Mouse (Mus musculus) midbrain, embryonic 14.5 days (tissue): Measurements from ENCODE around the gene Stard9. TPM values are rescaled to one million over a fixed set of nuclear protein-coding genes. Genes with fewer than 3 reads are reported as not detected.

ENCODE experiments used
- ATAC-seq: fragments of 200-750 bp; cut with Nextera tagmentation; 2 replicates; pipeline ENCODE4 v1.8.0; 2017; ENCODE audit warnings: moderate number of reproducible peaks, moderate library complexity; ENCODE audit not compliant: low FRiP score, low TSS enrichment
- DNase-seq: peaks from one replicate; pipeline ENCODE4 v3.0.0-alpha.2; 2015
- H3K27ac ChIP-seq: fragments of 300-500 bp; sonication (generic); replicated peaks from 2 replicates; pipeline ENCODE4 v1.5.1; 2014; ENCODE audit warnings: mild to moderate bottlenecking, low read depth, low read length, moderate library complexity
- H3K27me3 ChIP-seq: fragments of 300-500 bp; sonication (generic); 2 replicates; pipeline ENCODE4 v1.6.1; 2014; ENCODE audit warnings: low read length, control low read depth, mixed read lengths; ENCODE audit not compliant: control insufficient read depth, insufficient read depth
- H3K36me3 ChIP-seq: fragments of 300-500 bp; sonication (generic); 2 replicates; pipeline ENCODE4 v1.6.1; 2014; ENCODE audit warnings: low read length, control low read depth; ENCODE audit not compliant: control insufficient read depth, insufficient read depth
- H3K4me1 ChIP-seq: fragments of 300-500 bp; sonication (generic); 2 replicates; pipeline ENCODE4 v1.6.1; 2014; ENCODE audit warnings: mild to moderate bottlenecking, antibody characterized with exemption, low read length, control low read depth; ENCODE audit not compliant: control insufficient read depth, insufficient read depth
- H3K4me2 ChIP-seq: fragments of 300-500 bp; sonication (generic); 2 replicates; pipeline ENCODE4 v1.6.1; 2014; ENCODE audit warnings: mild to moderate bottlenecking, low read length, moderate library complexity
- H3K4me3 ChIP-seq: fragments of 300-500 bp; sonication (generic); replicated peaks from 2 replicates; pipeline ENCODE4 v1.5.1; 2014; ENCODE audit warnings: low read depth, low read length
- H3K9ac ChIP-seq: fragments of 300-500 bp; sonication (generic); replicated peaks from 2 replicates; pipeline ENCODE4 v1.6.1; 2014; ENCODE audit warnings: mild to moderate bottlenecking, low read length, moderate library complexity
- H3K9me3 ChIP-seq: fragments of 300-500 bp; sonication (generic); 2 replicates; pipeline ENCODE4 v1.6.1; 2016; ENCODE audit warnings: low read length, control low read depth, mixed read lengths; ENCODE audit not compliant: control insufficient read depth
- WGBS: fragments of 180-500 bp; shearing (Covaris S2); extraction: QIAGEN DNeasy Blood & Tissue Kit; methylation state at CpG from one replicate; pipeline ENCODE4 v1.1.7; 2014; 5-methylcytosine and 5-hydroxymethylcytosine counted together
- polyA plus RNA-seq: library from polyadenylated mRNA; unstranded; fragments of >200 nt; fragmentation: Nextera tagmentation; extraction: Ambion mirVana; gene quantifications from 2 replicates; pipeline ENCODE4 v1.2.1, GENCODE M21; 2014

Stard9 gene
- polyA plus RNA-seq, 1 experiment from 2014 or later, result 4.8 TPM

DNA sequence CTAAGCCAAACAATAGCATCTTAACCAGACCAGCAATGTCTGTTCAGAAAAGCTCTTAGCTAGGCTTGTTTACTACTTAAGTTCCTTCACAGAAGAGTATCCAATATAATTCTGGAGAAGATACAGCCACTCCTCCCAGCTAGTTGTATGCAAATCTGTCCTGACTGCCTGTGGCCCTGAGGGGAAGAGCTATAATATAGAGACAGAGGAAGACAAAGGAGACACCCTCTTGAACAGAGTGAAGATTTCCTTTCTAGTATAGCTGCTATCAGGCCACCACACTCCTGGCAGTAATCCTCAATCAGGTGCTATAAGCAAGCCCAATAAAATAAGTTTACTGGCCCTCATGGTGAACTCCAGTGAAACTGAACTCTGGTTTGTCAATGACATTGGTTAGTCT lies 133.0 kb downstream of the Stard9 start:
- Histone ChIP-seq H3K4me3 (no peak overlapping the region), H3K27me3 (no peaks in the 10 kb centered on the region), H3K9ac (no peak overlapping the region), H3K4me1 (no peaks in the 10 kb centered on the region), H3K4me2 (no peak overlapping the region), H3K9me3 (no peaks in the 10 kb centered on the region), H3K36me3 (peaks cover 36% of the 10 kb centered on the region), H3K27ac (no peak overlapping the region)
- DNase-seq, result no peak
- ATAC-seq, result no peak

DNA sequence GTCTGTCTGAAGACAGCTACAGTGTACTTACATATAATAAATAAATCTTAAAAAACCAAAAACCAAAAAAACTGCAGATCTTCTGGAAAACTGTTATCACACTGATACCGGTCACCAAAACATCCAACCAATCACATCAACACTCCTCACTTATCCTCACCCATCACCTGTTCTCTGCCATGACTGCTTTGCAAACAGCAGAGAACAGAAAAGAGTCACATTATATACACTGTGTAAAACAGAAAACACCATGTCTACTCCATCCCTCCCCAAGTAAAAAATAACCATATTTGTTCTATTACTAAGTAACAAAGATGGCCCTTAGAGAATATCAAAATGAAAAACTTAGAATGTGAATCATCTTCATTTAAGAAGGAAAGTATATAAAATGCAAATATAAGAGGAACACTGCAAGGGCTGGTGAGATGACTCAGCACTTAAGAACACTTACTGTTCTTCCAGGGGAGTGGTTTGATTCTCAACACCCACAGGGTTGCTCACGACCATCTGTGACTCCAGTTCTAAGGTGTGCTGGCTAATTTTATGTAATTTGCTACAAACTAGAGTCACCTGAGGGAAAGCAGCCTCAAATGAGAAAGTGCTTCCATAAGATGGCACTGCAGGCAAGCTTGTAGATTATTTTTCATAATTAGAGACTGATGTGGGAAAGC lies 141.5 kb downstream of the Stard9 start:
- DNase-seq (no peak), ATAC-seq (no peak)
- Histone ChIP-seq H3K4me1 (no peaks in the 10 kb centered on the region), H3K27ac (no peak overlapping the region), H3K4me3 (no peak overlapping the region), H3K4me2 (no peak overlapping the region), H3K9me3 (no peaks in the 10 kb centered on the region), H3K9ac (no peak overlapping the region), H3K36me3 (peaks cover 27% of the 10 kb centered on the region), H3K27me3 (no peaks in the 10 kb centered on the region)
- 96% methylated on average over 2 of the region's 2 CpGs for WGBS

Other genes starting within 250 kb of the Stard9 start
- 7.8 and 9.2 TPM in 2 replicates for gene Ganc, start 225.2 kb upstream of the Stard9 start, polyA plus RNA-seq
- gene Tmem87a, start 225.0 kb upstream of the Stard9 start, polyA plus RNA-seq, result 11.1 and 12.1 TPM in 2 replicates
- 0.39 and 0.80 TPM in 2 replicates for gene Capn3, start 173.1 kb upstream of the Stard9 start, polyA plus RNA-seq
- gene Zfp106, start 65.3 kb upstream of the Stard9 start, polyA plus RNA-seq, result 46.6 and 53.6 TPM in 2 replicates
- 11.9 and 20.2 TPM in 2 replicates for gene Snap23, start 61.5 kb upstream of the Stard9 start, polyA plus RNA-seq
- 27.4 and 32.6 TPM in 2 replicates for gene Haus2, start 19.7 kb upstream of the Stard9 start, polyA plus RNA-seq
- 25.1 and 26.5 TPM in 2 replicates for gene Lrrc57, start 19.6 kb upstream of the Stard9 start, polyA plus RNA-seq
- 7.6 and 7.7 TPM in 2 replicates for gene Cdan1, start 221.0 kb downstream of the Stard9 start, polyA plus RNA-seq
- 14.1 and 15.9 TPM in 2 replicates for gene Ttbk2, start 221.5 kb downstream of the Stard9 start, polyA plus RNA-seq